Mouse (Mus musculus): ENCODE measurements around the gene Ctbp1.
A peak's percentile ranks its signal among the peaks of the same experiment; 100 is the strongest.

Ctbp1 gene

GRCm38 (mm10) chr5:33206328-33206727 is 68.5 kb downstream of the Ctbp1 start:
- DNase-seq = no peak

- DNase-seq = no peak
Observed at GRCm38 (mm10) chr5:33204284-33204683, 70.5 kb downstream of the Ctbp1 start.

- peak; percentile 88 for DNase-seq
Observed at GRCm38 (mm10) chr5:33203691-33204242, 71.0 kb downstream of the Ctbp1 start.

GRCm38 (mm10) chr5:33203171-33203565 is 71.6 kb downstream of the Ctbp1 start:
- no peak for DNase-seq

- DNase-seq = no peak
Observed at GRCm38 (mm10) chr5:33202516-33203170, 72.2 kb downstream of the Ctbp1 start.

- DNase-seq = no peak
Observed at GRCm38 (mm10) chr5:33201697-33202096, 73.1 kb downstream of the Ctbp1 start.

- DNase-seq = no peak
Observed at GRCm38 (mm10) chr5:33200071-33200470, 74.7 kb downstream of the Ctbp1 start.
